Mouse (Mus musculus) heart, postnatal 4 days (tissue): Measurements from ENCODE around the gene Olfr365. TPM values are rescaled to one million over a fixed set of nuclear protein-coding genes. Genes with fewer than 3 reads are reported as not detected.

Experiments
- DNase-seq: peaks from one replicate; pipeline ENCODE4 v3.0.0; 2021
- total RNA-seq, 2 experiments: library from RNA; stranded (reverse); gene quantifications; 2 replicates each; pipeline ENCODE4 v1.2.3; 2021

Gene Olfr365
- total RNA-seq = not detected

DNA sequence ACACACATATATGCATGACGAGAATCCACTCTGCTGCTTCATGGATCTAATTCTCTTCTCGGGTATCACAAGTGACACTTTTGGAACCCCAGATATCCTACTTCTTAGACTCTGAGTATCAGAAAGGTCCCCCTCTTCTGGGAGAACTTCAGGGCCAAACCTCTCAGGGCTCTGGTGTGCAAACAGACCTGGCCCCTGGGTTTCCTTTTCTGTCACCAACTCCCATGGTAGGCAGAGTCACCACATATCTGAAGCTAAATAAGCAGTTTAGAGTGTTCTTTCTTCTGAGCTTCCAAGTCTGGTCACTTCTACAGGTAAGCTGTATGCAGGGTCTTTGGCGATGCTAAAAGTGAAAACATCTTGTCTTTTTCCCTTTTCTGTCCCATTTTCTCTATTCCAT, at the start of gene Olfr365:
Gene Olfr365 (plus strand): TSS at position 301 of the 400 bp plus-strand sequence.
- no peak for DNase-seq

DNA sequence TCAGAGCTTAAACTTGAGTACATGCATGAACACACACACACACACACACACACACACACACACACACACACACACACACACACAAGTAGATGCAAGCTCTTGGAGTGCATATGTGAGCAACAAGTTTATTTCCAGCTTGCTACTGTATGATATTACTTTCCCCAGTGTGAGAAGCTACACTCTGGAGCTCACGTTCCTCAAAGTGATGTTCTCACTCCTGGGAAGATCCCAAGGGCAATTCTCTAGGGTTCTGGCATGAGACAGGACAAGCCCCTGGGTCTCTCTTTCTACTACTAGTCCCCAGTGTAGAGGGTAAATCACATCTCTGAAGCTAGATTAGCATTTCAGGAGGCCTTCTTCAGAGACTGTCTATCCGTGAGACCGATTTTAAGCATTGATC, 49.0 kb upstream of the Olfr365 start, which contains the start of gene Olfr364-ps1:
Gene Olfr364-ps1 (plus strand): TSS at position 301 of the 400 bp plus-strand sequence.
- DNase-seq = no peak

DNA sequence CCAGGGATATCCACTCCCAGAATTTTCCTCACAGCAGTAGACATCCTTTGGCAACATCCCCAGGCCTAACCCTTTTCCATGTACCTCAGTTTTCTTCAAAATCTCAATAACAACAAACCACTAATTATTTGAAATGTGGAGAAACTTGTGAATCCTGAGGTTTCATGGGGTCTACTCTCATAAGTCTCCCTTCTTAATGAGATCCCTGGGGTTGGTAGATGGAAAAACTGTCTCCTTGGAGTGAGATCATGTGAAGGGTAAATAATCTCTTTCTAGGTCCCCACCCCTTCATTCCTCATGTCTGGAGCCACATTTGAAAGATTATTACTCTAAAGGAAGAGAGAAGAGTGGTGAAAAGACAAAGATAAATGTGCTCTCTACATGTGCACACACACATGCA, 23.3 kb downstream of the Olfr365 start, which contains the start of gene Olfr366:
Gene Olfr366 (plus strand): TSS at position 301 of the 400 bp plus-strand sequence.
- DNase-seq = no peak

Other genes starting within 250 kb of the Olfr365 start
- gene Olfr357, start 194.4 kb upstream of the Olfr365 start, total RNA-seq = not detected
- gene Olfr358, start 178.9 kb upstream of the Olfr365 start, total RNA-seq = not detected
- gene Olfr360, start 122.5 kb upstream of the Olfr365 start, total RNA-seq = not detected
- not detected for gene Olfr361, start 98.9 kb upstream of the Olfr365 start, total RNA-seq
- not detected for gene Olfr362, start 70.3 kb upstream of the Olfr365 start, total RNA-seq
- gene Olfr364-ps1, start 48.9 kb upstream of the Olfr365 start, total RNA-seq = not detected
- not detected for gene Olfr366, start 23.4 kb downstream of the Olfr365 start, total RNA-seq
- not detected for gene Olfr368, start 138.3 kb downstream of the Olfr365 start, total RNA-seq
- 10 to 100 TPM; 32.6 to 38.2 TPM for gene Pdcl, start 171.1 kb downstream of the Olfr365 start, total RNA-seq
- gene Rc3h2, start 234.7 kb downstream of the Olfr365 start, total RNA-seq = 10 to 100 TPM; 45.1 to 51.6 TPM